Mouse (Mus musculus) splenic B cell, adult 2 months (primary cell): ENCODE measurements around the gene Hist1h3f.
"Not testable (repeated sequence)": the region's sequence is repeated elsewhere in the genome, so short reads cannot be mapped to it uniquely, and the experiment has no call there.

Experiments
- DNase-seq: peaks from one replicate; pipeline ENCODE4 v3.0.0-alpha.2; 2011; ENCODE audit warnings: low read depth, low spot score
- H3K27me3 ChIP-seq: 2 replicates; pipeline ENCODE4 v1.6.1; 2012; ENCODE audit warnings: mild to moderate bottlenecking, low read length, moderate library complexity, mixed read lengths; ENCODE audit not compliant: control insufficient read depth, poor library complexity, insufficient read depth, severe bottlenecking
- H3K36me3 ChIP-seq: 2 replicates; pipeline ENCODE4 v1.6.1; 2012; ENCODE audit warnings: mild to moderate bottlenecking, low read length, moderate library complexity, mixed read lengths; ENCODE audit not compliant: control insufficient read depth, poor library complexity, insufficient read depth, severe bottlenecking

Gene Hist1h3f

DNA sequence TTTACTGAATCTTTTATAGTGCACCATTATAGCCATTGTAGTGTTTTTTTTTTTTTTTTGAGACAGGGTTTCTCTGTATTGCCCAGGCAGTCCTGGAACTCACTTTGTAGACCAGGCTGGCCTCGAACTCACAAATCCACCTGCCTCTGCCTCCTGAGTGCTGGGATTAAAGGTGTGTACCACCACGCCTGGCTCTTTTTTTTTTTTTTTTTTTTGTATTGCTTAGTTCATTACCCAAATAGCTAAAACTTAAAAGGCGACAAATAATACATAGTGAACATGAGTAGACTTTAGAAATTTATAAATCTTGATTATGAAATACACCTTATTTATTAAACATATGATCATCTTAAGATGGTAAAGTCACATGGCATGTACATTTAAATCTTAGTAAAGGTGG lies 2.4 kb upstream of the Hist1h3f start:
- Histone ChIP-seq H3K27me3 (no peaks in the 10 kb centered on the region), H3K36me3 (0 out of 2 replicates have a peak, but pooled peaks cover 2% of the 10 kb centered on the region)
- DNase-seq, result no peak

DNA sequence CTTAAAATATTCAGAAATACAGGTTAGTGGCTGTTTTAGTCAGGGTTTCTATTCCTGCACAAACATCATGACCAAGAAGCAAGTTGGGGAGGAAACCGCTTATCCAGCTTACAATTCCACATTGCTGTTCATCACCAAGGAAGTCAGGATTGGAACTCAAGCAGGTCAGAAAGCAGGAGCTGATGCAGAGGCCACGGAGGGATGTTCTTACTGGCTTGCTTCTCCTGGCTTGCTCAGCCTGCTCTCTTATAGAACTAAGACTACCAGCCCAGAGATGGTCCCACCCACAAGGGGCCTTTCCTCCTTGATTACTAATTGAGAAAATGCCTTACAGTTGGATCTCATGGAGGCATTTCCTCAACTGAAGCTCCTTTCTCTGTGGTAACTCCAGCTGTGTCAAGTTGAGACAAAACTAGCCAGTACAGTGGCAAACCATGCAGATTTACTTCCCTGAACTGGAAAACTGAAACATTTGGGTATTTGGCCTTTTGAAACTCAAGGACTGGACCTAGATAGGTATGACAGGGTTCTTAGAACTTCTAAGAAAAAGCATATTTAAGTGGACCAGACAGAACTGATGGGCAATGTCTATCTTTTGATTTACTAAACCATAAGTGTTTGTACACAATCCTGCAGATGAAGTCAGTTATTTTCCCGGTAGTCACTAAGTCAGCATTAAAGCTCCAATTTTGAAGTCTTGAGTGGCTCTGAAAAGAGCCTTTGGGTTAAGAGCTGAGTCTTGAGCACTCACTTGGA lies 1.4 kb upstream of the Hist1h3f start:
- not testable (repeated sequence) for H3K27me3 ChIP-seq, DNase-seq, H3K36me3 ChIP-seq

DNA sequence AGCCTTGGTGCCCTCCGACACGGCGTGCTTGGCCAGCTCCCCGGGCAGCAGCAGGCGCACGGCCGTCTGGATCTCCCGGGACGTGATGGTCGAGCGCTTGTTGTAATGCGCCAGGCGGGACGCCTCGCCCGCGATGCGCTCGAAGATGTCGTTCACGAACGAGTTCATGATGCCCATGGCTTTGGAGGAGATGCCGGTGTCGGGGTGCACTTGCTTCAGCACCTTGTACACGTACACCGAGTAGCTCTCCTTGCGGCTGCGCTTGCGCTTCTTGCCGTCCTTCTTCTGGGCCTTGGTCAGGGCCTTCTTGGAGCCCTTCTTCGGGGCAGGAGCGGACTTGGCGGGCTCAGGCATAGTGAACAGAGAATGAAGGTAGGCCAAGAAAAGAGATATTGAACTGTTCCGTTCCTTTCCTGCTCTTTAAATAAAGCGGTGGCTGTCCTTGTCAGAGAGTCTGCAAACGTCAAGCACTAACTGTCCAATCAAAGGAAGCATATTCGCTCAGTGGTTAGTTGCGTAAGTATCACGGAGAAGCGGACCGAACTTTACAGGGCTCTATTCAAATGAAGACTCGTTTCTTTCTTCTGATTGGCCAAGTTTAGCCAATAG lies 749 bp upstream of the Hist1h3f start, which contains the start of gene Hist1h2bh:
TSS of gene Hist1h2bh (minus strand) at position 394 of the 609 bp plus-strand sequence.
- H3K27me3 ChIP-seq, H3K36me3 ChIP-seq: not testable (repeated sequence)
- peak; percentile 97 for DNase-seq

DNA sequence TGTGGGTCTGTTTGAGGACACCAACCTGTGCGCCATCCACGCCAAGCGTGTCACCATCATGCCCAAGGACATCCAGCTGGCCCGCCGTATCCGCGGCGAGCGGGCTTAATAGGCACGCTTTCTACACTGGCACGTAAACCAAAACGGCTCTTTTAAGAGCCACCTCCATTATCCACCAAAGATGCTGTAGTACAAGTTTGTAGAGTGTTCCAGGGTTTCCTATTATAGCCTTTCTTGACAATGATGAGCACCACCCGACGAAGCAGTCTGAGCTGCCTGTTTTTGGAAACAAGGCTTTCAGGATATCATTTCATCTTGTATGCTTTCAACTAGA lies 902 bp downstream of the Hist1h3f start:
- H3K27me3 ChIP-seq, H3K36me3 ChIP-seq, DNase-seq: not testable (repeated sequence)

DNA sequence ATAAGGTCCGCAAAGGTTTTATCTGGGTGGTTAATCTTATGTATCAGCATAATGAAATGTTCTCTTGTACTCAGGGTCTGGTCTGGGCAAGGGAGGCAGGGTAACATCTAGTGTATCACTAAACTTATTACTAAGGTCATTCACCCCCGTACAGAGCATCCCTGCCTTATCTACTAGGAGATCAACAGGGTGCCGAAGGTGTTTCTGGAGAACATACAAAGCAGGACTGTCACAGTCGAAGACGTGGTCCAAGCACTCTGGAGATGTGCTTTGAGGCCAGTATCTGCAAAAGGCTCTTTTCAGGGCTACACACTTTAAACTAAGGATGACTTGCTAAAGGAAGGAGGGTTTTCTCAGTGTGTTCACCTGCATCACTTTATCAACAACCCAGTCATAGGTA lies 2.8 kb downstream of the Hist1h3f start:
- 0 out of 2 replicates have a peak, but pooled peaks cover 2% of the 10 kb centered on the region for H3K36me3 ChIP-seq
- no peak for DNase-seq
- H3K27me3 ChIP-seq, result no peaks in the 10 kb centered on the region

DNA sequence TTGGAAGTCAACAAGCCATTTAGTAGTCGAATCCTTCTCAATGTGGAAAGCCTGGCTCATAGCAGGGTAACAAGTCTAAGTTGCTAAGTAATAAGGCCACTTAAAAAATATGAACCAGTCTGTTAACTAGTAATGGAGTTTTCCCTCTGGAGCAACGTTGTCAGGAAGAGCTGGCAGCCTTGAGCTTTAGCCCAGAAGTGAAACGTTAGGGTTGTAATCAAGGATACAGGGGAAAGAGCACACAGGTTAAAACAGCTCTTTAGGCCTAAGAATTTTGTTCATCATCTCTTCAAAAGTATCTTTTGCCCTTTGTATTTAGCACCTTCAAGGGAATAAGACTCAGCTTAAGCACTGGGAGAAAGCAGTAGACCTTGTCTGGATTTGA lies 6.9 kb downstream of the Hist1h3f start:
- H3K27me3 ChIP-seq, result no peaks in the 10 kb centered on the region
- H3K36me3 ChIP-seq, result 0 out of 2 replicates have a peak, but pooled peaks cover 2% of the 10 kb centered on the region
- no peak for DNase-seq

DNA sequence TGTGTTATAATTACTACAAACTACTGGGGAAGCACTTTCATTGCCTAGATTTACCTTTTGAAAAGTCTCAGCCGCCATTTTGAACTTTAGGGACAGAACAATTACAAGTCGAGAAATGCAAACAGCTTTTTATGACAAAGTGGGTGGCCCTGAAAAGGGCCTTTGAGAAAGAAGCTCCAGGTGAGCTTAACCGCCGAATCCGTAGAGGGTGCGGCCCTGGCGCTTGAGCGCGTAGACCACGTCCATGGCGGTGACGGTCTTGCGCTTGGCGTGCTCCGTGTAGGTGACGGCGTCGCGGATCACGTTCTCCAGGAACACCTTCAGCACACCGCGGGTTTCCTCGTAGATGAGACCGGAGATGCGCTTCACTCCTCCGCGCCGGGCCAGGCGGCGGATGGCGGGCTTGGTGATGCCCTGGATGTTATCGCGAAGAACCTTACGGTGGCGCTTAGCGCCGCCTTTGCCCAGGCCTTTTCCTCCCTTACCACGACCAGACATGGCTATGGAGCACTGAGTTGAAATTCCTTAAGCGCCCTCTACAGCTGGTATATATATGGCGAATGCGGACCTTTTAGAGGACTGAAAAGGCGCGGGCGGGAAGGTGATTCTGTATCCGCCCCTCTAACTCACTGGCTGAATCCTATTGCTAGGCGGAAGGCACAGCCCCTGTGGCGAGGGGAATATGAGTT lies 7.4 kb downstream of the Hist1h3f start, which contains the start of gene Hist1h4f:
TSS of gene Hist1h4f (minus strand) at position 503 of the 689 bp plus-strand sequence.
- peak; percentile 85 for DNase-seq
- not testable (repeated sequence) for H3K27me3 ChIP-seq, H3K36me3 ChIP-seq

DNA sequence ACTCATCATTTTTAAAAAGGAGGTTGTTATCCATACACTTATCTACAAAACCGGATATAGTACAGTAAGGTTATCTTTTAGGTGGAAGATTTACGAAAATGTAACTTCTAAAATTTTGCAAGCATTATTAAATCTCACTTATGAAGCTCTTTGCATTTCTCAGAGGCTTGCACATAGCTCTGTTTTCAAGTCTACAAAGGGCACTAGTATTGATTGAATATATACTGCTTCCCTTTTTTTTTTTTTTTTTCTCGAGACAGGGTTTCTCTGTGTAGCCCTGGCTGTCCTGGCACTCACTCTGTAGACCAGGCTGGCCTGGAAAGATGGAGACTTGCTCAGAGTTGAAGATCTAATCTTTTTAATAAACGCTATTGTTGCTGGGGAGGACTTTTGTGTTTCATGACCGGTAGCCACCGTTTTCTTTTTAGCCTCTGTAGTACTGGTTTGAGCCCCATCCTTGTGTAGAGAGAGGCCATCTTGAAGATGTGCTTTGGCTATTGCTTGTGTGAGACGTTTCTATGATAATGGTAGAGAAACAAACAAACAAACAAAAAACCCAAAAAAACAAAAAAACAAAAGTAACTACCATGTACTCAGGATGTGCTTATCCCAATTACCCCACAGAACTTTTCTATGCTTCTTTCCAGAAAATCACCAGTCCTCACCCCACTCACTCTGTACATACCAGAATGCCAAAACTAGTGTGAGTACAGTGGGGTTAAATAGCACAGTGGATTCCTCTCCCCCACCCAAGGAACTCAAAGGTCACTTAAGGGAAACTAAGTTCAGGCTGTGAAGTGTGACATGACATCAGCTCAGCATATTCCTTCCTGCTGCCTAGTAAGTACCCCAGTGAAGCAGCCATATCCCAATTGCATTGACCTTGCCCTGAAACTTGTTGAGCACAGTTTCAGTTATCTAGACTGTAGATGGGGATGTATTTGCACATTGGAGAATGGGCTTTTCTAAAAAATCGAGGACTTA lies 8.4 kb downstream of the Hist1h3f start:
- no peaks in the 10 kb centered on the region for H3K36me3 ChIP-seq
- no peaks in the 10 kb centered on the region for H3K27me3 ChIP-seq
- DNase-seq, result no peak

DNA sequence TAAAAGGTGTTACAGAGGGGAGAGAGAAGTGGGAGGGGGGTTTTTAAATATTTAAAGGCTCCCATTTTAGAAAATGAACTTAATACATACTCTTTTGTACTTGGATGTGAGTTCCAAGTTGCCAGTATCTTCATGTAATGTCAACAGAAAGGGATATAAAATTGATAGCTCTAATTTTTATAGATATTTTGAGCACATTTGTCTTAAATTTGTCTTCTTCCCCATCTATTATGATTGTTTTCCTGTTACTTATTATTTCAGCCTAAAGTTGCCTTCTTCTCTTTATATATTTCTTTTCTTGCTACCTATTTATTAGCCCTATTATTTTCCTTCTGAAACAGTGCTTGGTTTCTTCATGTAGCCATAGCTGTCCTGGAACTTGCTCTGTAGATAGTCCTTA lies 9.1 kb downstream of the Hist1h3f start, which contains the start of gene Hist1h1d:
TSS of gene Hist1h1d (plus strand) at position 301 of the 400 bp plus-strand sequence.
- Histone ChIP-seq H3K36me3 (no peaks in the 10 kb centered on the region), H3K27me3 (no peaks in the 10 kb centered on the region)
- no peak for DNase-seq

DNA sequence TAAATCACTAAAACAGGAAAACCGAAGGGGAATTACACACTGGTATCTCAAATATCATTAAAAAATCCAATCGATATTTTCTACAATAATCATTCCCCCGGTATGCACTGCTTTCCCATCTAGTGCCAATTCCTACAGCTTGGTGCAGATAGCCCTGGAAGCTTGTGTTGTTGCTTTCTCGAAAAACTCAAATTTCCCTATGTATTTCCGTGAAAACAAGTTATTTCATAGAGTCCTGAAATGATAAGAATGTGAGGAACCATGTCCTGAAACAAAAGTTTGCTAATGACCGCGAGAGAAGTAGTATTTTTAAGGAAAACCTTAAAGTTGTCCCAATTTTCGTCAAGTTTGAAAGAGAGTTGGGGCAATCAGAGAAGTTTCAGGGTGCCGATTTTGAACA lies 10.5 kb downstream of the Hist1h3f start:
- Histone ChIP-seq H3K27me3 (no peaks in the 10 kb centered on the region), H3K36me3 (no peaks in the 10 kb centered on the region)
- no peak for DNase-seq

DNA sequence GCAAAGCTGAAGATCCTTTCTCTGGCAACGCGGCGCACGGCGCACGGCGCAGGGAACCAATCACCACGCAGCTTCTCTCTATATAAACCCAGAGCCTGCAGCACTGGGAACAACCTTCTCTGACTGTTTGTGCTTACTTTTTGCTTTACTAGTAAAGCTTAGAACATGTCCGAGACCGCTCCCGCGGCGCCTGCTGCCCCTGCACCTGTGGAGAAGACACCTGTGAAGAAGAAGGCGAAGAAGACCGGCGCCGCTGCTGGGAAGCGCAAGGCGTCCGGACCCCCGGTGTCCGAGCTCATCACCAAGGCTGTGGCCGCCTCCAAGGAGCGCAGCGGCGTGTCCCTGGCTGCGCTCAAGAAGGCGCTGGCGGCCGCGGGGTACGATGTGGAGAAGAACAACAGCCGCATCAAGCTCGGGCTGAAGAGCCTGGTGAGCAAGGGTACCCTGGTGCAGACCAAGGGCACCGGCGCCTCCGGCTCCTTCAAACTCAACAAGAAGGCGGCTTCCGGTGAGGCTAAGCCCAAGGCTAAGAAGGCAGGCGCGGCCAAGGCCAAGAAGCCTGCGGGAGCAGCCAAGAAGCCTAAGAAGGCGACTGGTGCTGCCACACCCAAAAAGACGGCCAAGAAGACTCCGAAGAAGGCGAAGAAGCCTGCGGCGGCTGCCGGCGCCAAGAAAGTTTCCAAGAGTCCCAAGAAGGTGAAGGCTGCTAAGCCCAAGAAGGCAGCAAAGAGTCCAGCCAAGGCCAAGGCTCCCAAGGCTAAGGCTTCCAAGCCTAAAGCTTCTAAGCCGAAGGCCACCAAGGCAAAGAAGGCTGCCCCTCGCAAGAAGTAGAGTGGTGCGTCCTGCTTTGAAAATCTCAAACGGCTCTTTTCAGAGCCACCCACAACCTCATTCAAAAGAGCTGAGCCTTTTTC lies 11.3 kb downstream of the Hist1h3f start:
- no peaks in the 10 kb centered on the region for H3K36me3 ChIP-seq
- DNase-seq, result peak; percentile 85
- no peaks in the 10 kb centered on the region for H3K27me3 ChIP-seq

DNA sequence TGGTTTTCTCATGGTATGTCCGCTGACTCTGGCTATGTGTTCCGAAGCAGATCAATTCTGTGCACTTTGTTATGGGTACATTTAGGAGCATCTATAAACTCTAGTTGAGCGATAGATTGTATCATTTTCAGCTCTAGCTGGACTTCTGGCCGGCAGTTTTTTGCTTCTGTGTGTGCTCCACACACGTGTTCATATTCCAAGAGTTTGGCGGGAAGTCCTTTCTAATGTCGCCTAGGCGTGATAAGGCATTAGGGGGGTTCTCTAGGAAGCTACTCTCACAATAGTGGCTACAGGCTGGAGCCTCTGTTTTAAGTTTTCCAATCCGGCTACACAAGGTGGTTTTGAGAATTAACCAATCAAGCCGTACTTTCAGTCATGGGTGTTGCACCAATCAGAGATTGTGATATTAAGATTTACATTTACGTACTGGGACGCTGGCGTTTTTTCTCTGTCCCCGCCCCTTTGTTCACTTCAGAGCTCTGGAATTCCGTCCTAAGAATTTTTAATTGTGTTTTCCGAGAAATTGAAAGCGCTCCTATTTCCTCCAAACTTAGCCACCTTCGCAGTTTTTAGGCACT lies 12.1 kb downstream of the Hist1h3f start:
- DNase-seq, result peak; percentile 88
- Histone ChIP-seq H3K27me3 (no peaks in the 10 kb centered on the region), H3K36me3 (no peaks in the 10 kb centered on the region)

DNA sequence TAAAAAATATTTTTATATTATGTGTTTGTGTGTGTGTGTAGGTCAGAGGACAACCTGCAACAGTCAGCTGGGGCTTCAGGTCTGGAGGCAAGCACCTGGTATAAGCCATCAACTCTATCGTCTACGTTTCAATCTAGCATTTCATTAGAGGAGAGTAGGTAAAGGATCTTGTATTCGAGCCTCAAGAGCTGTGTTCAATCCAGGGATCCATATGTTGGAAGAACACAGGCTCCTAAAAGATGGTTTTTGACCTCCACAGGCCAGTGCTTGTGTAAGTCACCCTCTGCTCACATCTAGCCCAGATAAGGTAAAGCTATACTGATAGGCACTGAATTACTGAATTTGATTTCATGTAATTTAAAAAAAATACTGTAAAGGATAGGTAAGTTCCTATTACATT lies 13.1 kb downstream of the Hist1h3f start:
- DNase-seq, result no peak
- H3K27me3 ChIP-seq, result no peaks in the 10 kb centered on the region
- H3K36me3 ChIP-seq, result no peaks in the 10 kb centered on the region
